Mouse (Mus musculus) midbrain, embryonic 11.5 days (tissue): ENCODE results near the gene Mks1. TPM values are rescaled to one million over a fixed set of nuclear protein-coding genes. Genes with fewer than 3 reads are reported as not detected.

Experiments used
- ATAC-seq: fragments of 200-750 bp; cut with Nextera tagmentation; 2 replicates; pipeline ENCODE4 v1.8.0; 2017; ENCODE audit warnings: moderate TSS enrichment, moderate library complexity; ENCODE audit not compliant: low FRiP score
- DNase-seq: peaks from one replicate; pipeline ENCODE4 v3.0.0; 2015; ENCODE audit warnings: low spot score; ENCODE audit errors: missing footprints
- H3K27ac ChIP-seq: fragments of 300-500 bp; sonication (generic); 2 replicates; pipeline ENCODE4 v1.5.1; 2014; ENCODE audit warnings: low read depth, low read length
- H3K27me3 ChIP-seq: fragments of 300-500 bp; sonication (generic); 2 replicates; pipeline ENCODE4 v1.6.1; 2014; ENCODE audit warnings: mild to moderate bottlenecking, low read length, moderate library complexity, mixed read lengths; ENCODE audit not compliant: control insufficient read depth, insufficient read depth
- H3K36me3 ChIP-seq: fragments of 300-500 bp; sonication (generic); 2 replicates; pipeline ENCODE4 v1.6.1; 2014; ENCODE audit warnings: mild to moderate bottlenecking, low read length, moderate library complexity, mixed read lengths; ENCODE audit not compliant: control insufficient read depth, insufficient read depth
- H3K4me1 ChIP-seq: fragments of 300-500 bp; sonication (generic); 2 replicates; pipeline ENCODE4 v1.6.1; 2014; ENCODE audit warnings: low read length; ENCODE audit not compliant: control insufficient read depth, insufficient read depth
- H3K4me2 ChIP-seq: fragments of 300-500 bp; sonication (generic); 2 replicates; pipeline ENCODE4 v1.6.1; 2014; ENCODE audit warnings: mild to moderate bottlenecking, moderate library complexity
- H3K4me3 ChIP-seq: fragments of 300-500 bp; sonication (generic); 2 replicates; pipeline ENCODE4 v1.5.1; 2014; ENCODE audit warnings: low read depth, low read length
- H3K9ac ChIP-seq: fragments of 300-500 bp; sonication (generic); 2 replicates; pipeline ENCODE4 v1.6.1; 2014; ENCODE audit warnings: low read length
- H3K9me3 ChIP-seq: fragments of 300-500 bp; sonication (generic); 2 replicates; pipeline ENCODE4 v1.6.1; 2016; ENCODE audit warnings: low read length; ENCODE audit not compliant: control insufficient read depth
- WGBS: fragments of 180-500 bp; shearing (Covaris S2); extraction: QIAGEN DNeasy Blood & Tissue Kit; methylation state at CpG from one replicate; pipeline ENCODE4 v1.1.7; 2014; 5-methylcytosine and 5-hydroxymethylcytosine counted together
- polyA plus RNA-seq: library from polyadenylated mRNA; unstranded; fragments of >200 nt; fragmentation: Nextera tagmentation; extraction: Ambion mirVana; gene quantifications from 2 replicates; pipeline ENCODE4 v1.2.1, GENCODE M21; 2014

Gene Mks1
- 11.0 and 12.1 TPM in 2 replicates for polyA plus RNA-seq

DNA sequence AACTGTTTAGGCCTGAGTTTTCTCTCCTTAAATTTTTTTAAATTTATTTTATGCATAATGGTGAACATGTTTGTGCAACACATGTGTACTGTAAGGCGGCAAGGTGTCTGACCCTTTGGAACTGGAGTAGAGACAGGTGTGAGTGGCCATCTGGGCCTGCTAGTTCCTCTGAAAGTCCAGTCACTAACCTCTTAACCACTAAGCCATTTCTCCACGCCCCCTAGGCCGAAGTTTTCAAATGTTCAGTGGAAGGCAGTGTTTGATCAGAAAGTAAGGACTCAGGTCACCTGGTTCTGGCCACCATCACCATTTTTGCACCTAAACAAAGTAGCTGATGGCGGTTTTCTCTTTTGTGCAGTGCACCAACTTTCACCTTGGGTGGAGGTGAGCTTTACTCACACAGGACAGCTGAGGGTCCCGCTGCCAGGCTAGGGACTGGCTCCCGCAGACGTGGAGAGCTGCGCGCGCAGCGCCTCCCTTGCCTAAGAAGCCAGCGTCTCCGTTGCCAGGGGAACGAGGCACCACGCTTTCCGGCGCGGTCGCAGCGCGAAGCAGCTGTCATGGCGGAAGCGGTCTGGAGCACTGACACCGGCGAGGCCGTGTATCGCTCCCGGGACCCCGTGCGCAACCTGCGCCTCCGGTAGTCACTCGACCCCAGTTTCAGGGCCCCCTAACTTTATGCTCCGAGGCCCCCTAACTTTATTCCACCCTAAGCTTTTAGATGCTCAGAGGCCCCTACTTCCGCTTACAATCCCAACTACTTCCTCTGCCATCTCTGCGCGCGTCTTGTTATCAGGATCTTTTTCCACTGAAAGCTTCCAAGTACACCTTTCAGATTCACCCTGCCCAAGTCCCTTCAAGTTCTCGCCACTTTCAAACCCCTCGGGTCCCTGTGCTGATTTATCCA, at the start of gene Mks1:
Gene Mks1, plus strand, starts transcription at position 526 of the 907 bp plus-strand sequence.
- H3K9ac ChIP-seq = peak within 1 kb of the TSS; percentile 52
- H3K27me3 ChIP-seq = no peaks in the 10 kb centered on the region
- H3K4me2 ChIP-seq = peak within 1 kb of the TSS; percentile 50
- peak; percentile 97 for ATAC-seq
- H3K36me3 ChIP-seq = 0 out of 2 replicates have a peak, but pooled peaks cover 4% of the 10 kb centered on the region
- no peak within 1 kb of the TSS; the same call in 1 of the 2 replicates for H3K27ac ChIP-seq
- no peaks in the 10 kb centered on the region for H3K9me3 ChIP-seq
- DNase-seq = peak; percentile 99
- WGBS = 4% methylated on average over 40 of the region's 40 CpGs
- H3K4me3 ChIP-seq = peak within 1 kb of the TSS; percentile 61
- H3K4me1 ChIP-seq = no peaks in the 10 kb centered on the region; the same call in none of the 2 replicates

DNA sequence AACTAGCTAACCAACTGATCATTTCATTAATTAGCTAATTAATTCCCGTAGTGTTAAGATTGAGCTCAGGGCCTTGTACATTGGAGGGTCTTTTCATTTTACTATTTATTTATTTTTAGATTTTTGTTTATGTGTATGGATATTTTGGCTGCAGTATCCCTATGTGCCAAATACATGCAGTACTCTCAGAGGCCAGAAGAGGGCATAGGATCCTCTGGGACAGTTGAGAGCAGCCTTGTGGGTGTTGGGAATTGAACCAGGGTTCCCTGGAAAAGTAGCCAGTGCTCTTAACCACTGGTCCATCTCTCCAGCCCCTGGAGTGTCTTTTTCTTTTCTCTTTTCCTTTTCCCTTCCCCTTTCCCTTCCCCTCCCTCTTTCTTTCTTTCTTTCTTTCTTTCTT, 47.6 kb upstream of the Mks1 start:
- H3K9ac ChIP-seq = no peak overlapping the region
- no peaks in the 10 kb centered on the region for H3K36me3 ChIP-seq
- no peaks in the 10 kb centered on the region for H3K4me1 ChIP-seq
- no peak overlapping the region for H3K27ac ChIP-seq
- 69% methylated on average over 1 of the region's 1 CpGs for WGBS
- no peak overlapping the region for H3K4me2 ChIP-seq
- no peaks in the 10 kb centered on the region for H3K9me3 ChIP-seq
- H3K27me3 ChIP-seq = no peaks in the 10 kb centered on the region
- no peak for ATAC-seq
- H3K4me3 ChIP-seq = no peak overlapping the region
- DNase-seq = no peak

GRCm38 (mm10) chr11:87807433-87807832, 45.6 kb upstream of the Mks1 start:
- WGBS = 83% methylated on average over 6 of the region's 6 CpGs
- Histone ChIP-seq H3K9ac (no peak overlapping the region), H3K4me2 (no peak overlapping the region), H3K27ac (no peak overlapping the region), H3K27me3 (no peaks in the 10 kb centered on the region), H3K4me3 (no peak overlapping the region), H3K9me3 (no peaks in the 10 kb centered on the region), H3K4me1 (no peaks in the 10 kb centered on the region), H3K36me3 (no peaks in the 10 kb centered on the region)
- DNase-seq (no peak), ATAC-seq (no peak)

DNA sequence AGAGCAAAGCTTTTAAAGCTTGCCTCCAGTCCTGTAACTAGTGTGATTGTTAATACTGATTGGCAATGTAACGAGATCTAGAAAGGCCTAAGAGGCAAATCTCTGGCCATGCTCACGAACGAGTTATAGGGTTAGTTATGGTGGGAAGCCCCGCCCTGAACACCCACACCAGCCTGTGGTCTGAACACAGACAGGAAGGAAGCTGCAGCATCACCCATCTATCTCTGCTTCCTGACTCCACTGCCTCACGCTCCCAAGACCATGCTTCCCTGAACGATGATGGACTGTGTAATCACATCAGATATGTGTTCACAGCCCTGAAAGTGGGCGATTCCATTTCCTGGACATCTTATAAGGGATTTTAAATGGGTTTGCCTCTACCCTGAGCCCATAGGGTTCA, 44.8 kb upstream of the Mks1 start:
- Histone ChIP-seq H3K27me3 (no peaks in the 10 kb centered on the region), H3K4me3 (no peak overlapping the region), H3K4me2 (no peak overlapping the region), H3K4me1 (no peaks in the 10 kb centered on the region), H3K36me3 (no peaks in the 10 kb centered on the region), H3K27ac (no peak overlapping the region), H3K9me3 (no peaks in the 10 kb centered on the region), H3K9ac (no peak overlapping the region)
- peak; percentile 12 for DNase-seq
- ATAC-seq = no peak
- WGBS = 88% methylated on average over 7 of the region's 7 CpGs

GRCm38 (mm10) chr11:87811396-87811795, 41.6 kb upstream of the Mks1 start:
- Histone ChIP-seq H3K4me3 (no peak overlapping the region), H3K4me1 (no peaks in the 10 kb centered on the region), H3K36me3 (no peaks in the 10 kb centered on the region), H3K4me2 (no peak overlapping the region), H3K9ac (no peak overlapping the region), H3K9me3 (no peaks in the 10 kb centered on the region), H3K27ac (no peak overlapping the region), H3K27me3 (no peaks in the 10 kb centered on the region)
- 52% methylated on average over 4 of the region's 4 CpGs for WGBS
- DNase-seq = peak; percentile 72
- no peak for ATAC-seq

- Histone ChIP-seq H3K27ac (no peak overlapping the region), H3K9me3 (no peaks in the 10 kb centered on the region), H3K27me3 (no peaks in the 10 kb centered on the region; the same call in 1 of the 2 replicates), H3K36me3 (no peaks in the 10 kb centered on the region), H3K4me3 (no peak overlapping the region), H3K4me1 (peaks cover 3% of the 10 kb centered on the region; the same call in 1 of the 2 replicates), H3K9ac (no peak overlapping the region), H3K4me2 (no peak overlapping the region)
- WGBS = 69% methylated on average over 8 of the region's 8 CpGs
- DNase-seq (no peak), ATAC-seq (no peak)
These were observed 38.2 kb upstream of the Mks1 start for GRCm38 (mm10) chr11:87814831-87815230.

DNA sequence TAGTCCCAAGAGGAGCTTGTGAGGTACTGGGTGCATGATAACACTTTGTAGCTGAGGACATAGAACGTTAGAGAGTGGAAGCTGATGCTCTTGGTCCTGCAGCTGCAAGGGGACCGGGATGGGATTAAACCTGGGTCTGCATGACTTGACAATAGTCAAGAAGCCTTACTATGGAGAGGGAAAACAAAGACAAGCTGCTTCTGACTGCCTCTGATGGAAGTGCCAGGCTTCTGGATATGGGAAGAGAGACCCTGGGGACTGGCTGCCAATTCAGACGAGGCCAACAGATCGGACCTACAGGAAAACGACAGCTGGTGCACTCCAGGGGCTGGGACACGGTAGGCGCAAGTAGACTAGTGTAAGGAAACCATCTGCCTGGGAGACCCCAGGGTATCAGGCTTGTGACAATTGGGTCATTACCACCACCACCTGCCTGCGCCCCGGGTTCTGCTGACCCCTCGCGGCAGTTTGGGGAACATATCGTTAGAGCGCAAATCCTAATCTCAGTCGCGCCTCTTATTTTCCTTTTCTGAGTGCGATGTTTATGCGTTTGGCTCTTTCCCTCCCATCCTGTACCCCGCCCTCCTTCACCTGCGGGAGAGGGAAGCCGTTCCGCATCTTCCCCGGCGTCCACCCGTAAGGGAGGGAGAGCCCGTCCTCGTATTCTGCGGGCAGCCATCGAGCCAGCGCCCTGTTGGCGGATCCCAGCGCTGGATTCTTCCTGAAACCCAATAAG, 36.1 kb upstream of the Mks1 start:
- H3K4me1 ChIP-seq = peaks cover 3% of the 10 kb centered on the region; the same call in 1 of the 2 replicates
- H3K36me3 ChIP-seq = no peaks in the 10 kb centered on the region
- H3K27ac ChIP-seq = no peak overlapping the region
- peak overlapping the region; percentile 64 for H3K4me2 ChIP-seq
- H3K9ac ChIP-seq = peak overlapping the region; percentile 59
- 5% methylated on average over 28 of the region's 31 CpGs for WGBS
- ATAC-seq = peak; percentile 82
- H3K27me3 ChIP-seq = no peaks in the 10 kb centered on the region; the same call in 1 of the 2 replicates
- H3K9me3 ChIP-seq = no peaks in the 10 kb centered on the region
- peak overlapping the region; percentile 33 for H3K4me3 ChIP-seq
- peak; percentile 96 for DNase-seq

GRCm38 (mm10) chr11:87817443-87817773, 35.6 kb upstream of the Mks1 start:
- Histone ChIP-seq H3K27me3 (no peaks in the 10 kb centered on the region; the same call in 1 of the 2 replicates), H3K27ac (no peak overlapping the region), H3K9ac (peak overlapping the region; percentile 59), H3K36me3 (no peaks in the 10 kb centered on the region), H3K9me3 (no peaks in the 10 kb centered on the region), H3K4me3 (peak overlapping the region; percentile 33), H3K4me2 (peak overlapping the region; percentile 64), H3K4me1 (peaks cover 3% of the 10 kb centered on the region; the same call in 1 of the 2 replicates)
- 27% methylated on average over 4 of the region's 4 CpGs for WGBS
- ATAC-seq (no peak; the same call in 1 of the 2 replicates), DNase-seq (no peak)

DNA sequence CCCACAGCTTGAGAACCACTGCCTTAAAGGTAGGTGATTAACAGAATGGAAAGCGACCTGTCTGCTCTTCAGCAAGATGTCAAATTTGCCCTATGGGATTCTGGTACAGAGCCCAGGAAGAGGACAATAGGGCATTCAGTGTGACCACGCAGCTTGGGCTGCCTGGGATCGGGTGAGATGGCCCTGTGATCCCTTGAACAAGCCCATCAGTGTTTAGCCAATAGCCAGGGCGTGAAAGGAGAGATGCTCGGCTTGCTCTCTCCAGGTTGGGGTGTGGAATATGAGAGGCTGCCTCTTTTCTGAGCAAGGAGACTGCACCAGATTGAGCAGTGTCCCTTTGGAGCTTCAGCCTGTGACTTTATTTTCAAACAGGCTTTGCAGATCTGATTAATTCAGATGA, 31.5 kb upstream of the Mks1 start:
- Histone ChIP-seq H3K27me3 (no peaks in the 10 kb centered on the region; the same call in 1 of the 2 replicates), H3K4me2 (no peak overlapping the region), H3K27ac (no peak overlapping the region), H3K4me3 (no peak overlapping the region), H3K9ac (no peak overlapping the region), H3K4me1 (peaks cover 3% of the 10 kb centered on the region; the same call in 1 of the 2 replicates), H3K36me3 (no peaks in the 10 kb centered on the region), H3K9me3 (no peaks in the 10 kb centered on the region)
- 41% methylated on average over 5 of the region's 5 CpGs for WGBS
- no peak for DNase-seq
- no peak for ATAC-seq
